Mouse (Mus musculus) CH12.LX (cell line): ENCODE measurements at regions not wholly inside any gene's neighbourhood (a gene's known extent, or its start where the extent isn't known, plus 50 kb on each side); places are given as distances from the start of the nearest gene placed in this dataset.

ENCODE experiments used
- DNase-seq: peaks from one replicate; pipeline ENCODE4 v3.0.0-alpha.2; 2013; ENCODE audit errors: extremely low read depth
- H3K27ac ChIP-seq: 2 replicates; pipeline ENCODE4 v1.5.1; 2012; ENCODE audit warnings: low read depth, mild to moderate bottlenecking, control low read depth, moderate library complexity; ENCODE audit not compliant: insufficient read depth
- H3K27me3 ChIP-seq: replicated peaks from 2 replicates; pipeline ENCODE3; 2012; ENCODE audit warnings: inconsistent platforms
- H3K36me3 ChIP-seq, 2 experiments: replicated peaks in 1 of 2; 2 replicates each; pipeline versions ENCODE3 to v1.6.1; 2012; ENCODE audit warnings: inconsistent platforms in 1 of 2, low read length in 1 of 2, mild to moderate bottlenecking in 1 of 2, mixed read lengths in 1 of 2, moderate library complexity in 1 of 2; ENCODE audit not compliant: control insufficient read depth in 1 of 2, insufficient read depth in 1 of 2
- H3K4me1 ChIP-seq, 2 experiments: 2 replicates each; pipeline ENCODE4 v1.6.1; 2012; ENCODE audit warnings: inconsistent platforms in 1 of 2, moderate library complexity in 1 of 2; ENCODE audit not compliant: insufficient read depth in 2 of 2, control insufficient read depth in 1 of 2
- H3K4me2 ChIP-seq: 2 replicates; pipeline ENCODE4 v1.6.1; 2012; ENCODE audit warnings: low read depth, mild to moderate bottlenecking, control low read depth; ENCODE audit not compliant: poor library complexity, insufficient read depth, severe bottlenecking
- H3K4me3 ChIP-seq, 3 experiments: fragments of 150-350 bp in 1 of 3; sonication (generic) in 1 of 3; replicated peaks in 1 of 3; 2 replicates each; pipeline versions ENCODE3 to v1.5.1; 2011 to 2012; ENCODE audit warnings: low read depth in 2 of 3, low read length in 2 of 3, mild to moderate bottlenecking in 2 of 3, moderate library complexity in 2 of 3, control low read depth in 1 of 3, improper control_type of control experiment in 1 of 3, inconsistent platforms in 1 of 3, mixed read lengths in 1 of 3; ENCODE audit not compliant: poor library complexity in 1 of 3
- H3K79me2 ChIP-seq: replicated peaks from 2 replicates; pipeline ENCODE4 v1.6.1; 2012; ENCODE audit warnings: mild to moderate bottlenecking, moderate library complexity; ENCODE audit not compliant: control insufficient read depth, poor library complexity, insufficient read depth, severe bottlenecking; ENCODE audit errors: extremely low read depth
- H3K9ac ChIP-seq: 2 replicates; pipeline ENCODE4 v1.6.1; 2012; ENCODE audit warnings: low read depth, mild to moderate bottlenecking, control low read depth, moderate library complexity; ENCODE audit not compliant: insufficient read depth
- H3K9me3 ChIP-seq: replicated peaks from 2 replicates; pipeline ENCODE3; 2012; ENCODE audit warnings: low read length, inconsistent platforms, mixed read lengths
- BHLHE40 ChIP-seq: IDR thresholded peaks from 2 replicates; pipeline ENCODE4 v1.6.1; 2011; ENCODE audit warnings: mild to moderate bottlenecking, low read depth, low read length, improper control_type of control experiment
- CTCF ChIP-seq, 2 experiments: IDR thresholded peaks in 1 of 2; conservative IDR thresholded peaks in 1 of 2; 2 replicates each; pipeline ENCODE4 v1.5.1; 2011 to 2012; ENCODE audit warnings: low read depth in 2 of 2, low read length in 2 of 2, improper control_type of control experiment in 1 of 2, inconsistent platforms in 1 of 2, mild to moderate bottlenecking in 1 of 2, moderate library complexity in 1 of 2
- E2F4 ChIP-seq: IDR thresholded peaks from 2 replicates; pipeline ENCODE4 v1.6.1; 2011; ENCODE audit warnings: low read depth, low read length, improper control_type of control experiment; ENCODE audit not compliant: insufficient replicate concordance
- ETS1 ChIP-seq: conservative IDR thresholded peaks from 2 replicates; pipeline ENCODE4 v1.6.1; 2012; ENCODE audit warnings: low read depth, mild to moderate bottlenecking, inconsistent platforms, low read length, improper control_type of control experiment, moderate library complexity
- GABPA ChIP-seq: IDR thresholded peaks from 2 replicates; pipeline ENCODE4 v1.6.1; 2012; ENCODE audit warnings: low read depth, low read length, improper control_type of control experiment, inconsistent platforms; ENCODE audit not compliant: insufficient replicate concordance
- JUND ChIP-seq: conservative IDR thresholded peaks from 2 replicates; pipeline ENCODE4 v1.6.1; 2011; ENCODE audit warnings: low read depth, low read length, improper control_type of control experiment
- MAX ChIP-seq: IDR thresholded peaks from 2 replicates; pipeline ENCODE4 v1.6.1; 2011; ENCODE audit warnings: low read length, improper control_type of control experiment
- MEF2A ChIP-seq: IDR thresholded peaks from 2 replicates; pipeline ENCODE4 v1.6.1; 2014; ENCODE audit warnings: low read depth, mild to moderate bottlenecking, inconsistent platforms, low read length, improper control_type of control experiment, borderline replicate concordance
- SMC3 ChIP-seq: IDR thresholded peaks from 2 replicates; pipeline ENCODE4 v1.6.1; 2011; ENCODE audit warnings: low read depth, low read length, improper control_type of control experiment
- TBP ChIP-seq: conservative IDR thresholded peaks from 2 replicates; pipeline ENCODE4 v1.6.1; 2011; ENCODE audit warnings: low read depth, low read length, improper control_type of control experiment
- TCF12 ChIP-seq: IDR thresholded peaks from 2 replicates; pipeline ENCODE4 v1.6.1; 2014; ENCODE audit warnings: low read depth, mild to moderate bottlenecking, inconsistent platforms, low read length, improper control_type of control experiment
- USF1 ChIP-seq: IDR thresholded peaks from 2 replicates; pipeline ENCODE4 v1.6.1; 2014; ENCODE audit warnings: low read depth, mild to moderate bottlenecking, inconsistent platforms, low read length, improper control_type of control experiment
- USF2 ChIP-seq: conservative IDR thresholded peaks from 2 replicates; pipeline ENCODE4 v1.6.1; 2011; ENCODE audit warnings: low read depth, low read length, improper control_type of control experiment
- ZNF384 ChIP-seq: IDR thresholded peaks from 2 replicates; pipeline ENCODE4 v1.6.1; 2012; ENCODE audit warnings: low read depth, low read length, improper control_type of control experiment, inconsistent platforms
- dilution Hi-C: fragments of 300-500 bp; cut with MboI; formaldehyde crosslinking; loops from 2 replicates; pipeline ENCODE4 v1.14.3; 2020; ENCODE audit warnings: low sequenced_read_pairs; ENCODE audit not compliant: extremely low pct_unique_long_range_greater_than_20kb, extremely low pct_ligation_motif_present
- in situ Hi-C: fragments of 300-500 bp; cut with MboI; formaldehyde crosslinking; loops from 3 replicates; pipeline ENCODE4 v1.14.3; 2019; ENCODE audit warnings: low sequenced_read_pairs, low pct_ligation_motif_present, low pct_unique_long_range_greater_than_20kb, mixed read lengths

GRCm38 (mm10) chr7:123566264-123566663 lies 66.0 kb upstream of the Zkscan2 start:
- Histone ChIP-seq H3K4me2 (no peak overlapping the region), H3K4me1 (no peaks in the 10 kb centered on the region), H3K79me2 (no peaks in the 10 kb centered on the region), H3K27ac (no peak overlapping the region), H3K4me3 (no peak overlapping the region), H3K9ac (no peak overlapping the region), H3K27me3 (peaks cover 54% of the 10 kb centered on the region), H3K9me3 (no peaks in the 10 kb centered on the region), H3K36me3 (no peaks in the 10 kb centered on the region)
- peak in 1 of 2 experiments; percentile 51; a peak in 3 of 4 replicates for TF ChIP-seq CTCF (conservative IDR thresholded peaks at IDR 0.05 in 1 of 2, IDR thresholded peaks at IDR 0.05 in 1 of 2; ENCODE audit: low read depth in 2 of 2, low read length in 2 of 2)
- no peak for TF ChIP-seq ZNF384
- no peak for TF ChIP-seq BHLHE40
- no peak for TF ChIP-seq ETS1
- TF ChIP-seq E2F4: no peak
- TF ChIP-seq USF1: no peak
- peak; percentile 33; the same call in 1 of the 2 replicates for TF ChIP-seq SMC3
- dilution Hi-C loops: no loop called here
- DNase-seq: peak; percentile 17
- in situ Hi-C loops: no loop called here

GRCm38 (mm10) chr7:123559544-123559943 lies 59.3 kb upstream of the Zkscan2 start:
- no peaks in the 10 kb centered on the region for H3K36me3 ChIP-seq
- H3K79me2 ChIP-seq: no peaks in the 10 kb centered on the region
- TF ChIP-seq TCF12 (no peak), GABPA (no peak), JUND (no peak), MEF2A (no peak), ZNF384 (no peak), ETS1 (no peak), TBP (no peak), USF2 (no peak), BHLHE40 (no peak), MAX (no peak), USF1 (no peak)
- H3K9me3 ChIP-seq: no peaks in the 10 kb centered on the region
- peak; percentile 6 for DNase-seq
- H3K4me2 ChIP-seq: no peak overlapping the region
- no peak overlapping the region for H3K27ac ChIP-seq
- dilution Hi-C loops (no loop called here), in situ Hi-C loops (no loop called here)
- no peak overlapping the region for H3K9ac ChIP-seq
- no peak overlapping the region for H3K4me3 ChIP-seq
- no peaks in the 10 kb centered on the region for H3K4me1 ChIP-seq
- H3K27me3 ChIP-seq: peaks cover 26% of the 10 kb centered on the region
